Mouse (Mus musculus) testis, adult 2 months (tissue): Measurements from ENCODE around the gene Haus5. TPM values are rescaled to one million over a fixed set of nuclear protein-coding genes. Genes with fewer than 3 reads are reported as not detected.

Experiments
- H3K27ac ChIP-seq: fragments of 200-500 bp; 2 replicates; pipeline ENCODE4 v1.5.1; 2012; ENCODE audit warnings: low read depth, low read length; ENCODE audit not compliant: control insufficient read depth, insufficient read depth
- H3K27me3 ChIP-seq: fragments of 200-500 bp; 2 replicates; pipeline ENCODE4 v1.6.1; 2012; ENCODE audit warnings: mild to moderate bottlenecking, low read length, moderate library complexity; ENCODE audit not compliant: control insufficient read depth, insufficient read depth
- H3K36me3 ChIP-seq: fragments of 200-500 bp; 2 replicates; pipeline ENCODE4 v1.6.1; 2012; ENCODE audit warnings: mild to moderate bottlenecking, low read length; ENCODE audit not compliant: control insufficient read depth, insufficient read depth
- H3K4me1 ChIP-seq: fragments of 200-500 bp; 2 replicates; pipeline ENCODE4 v1.6.1; 2012; ENCODE audit warnings: low read length; ENCODE audit not compliant: control insufficient read depth, insufficient read depth
- H3K4me3 ChIP-seq: fragments of 200-500 bp; 2 replicates; pipeline ENCODE4 v1.5.1; 2012; ENCODE audit warnings: low read depth, mild to moderate bottlenecking, low read length, moderate library complexity, mixed read lengths; ENCODE audit not compliant: control insufficient read depth
- CTCF ChIP-seq: fragments of 200-500 bp; IDR thresholded peaks from 2 replicates; pipeline ENCODE4 v1.5.1; 2012; ENCODE audit warnings: low read depth, mild to moderate bottlenecking, inconsistent platforms, low read length, moderate library complexity; ENCODE audit not compliant: control insufficient read depth, insufficient read depth, insufficient replicate concordance
- POLR2A ChIP-seq: fragments of 200-500 bp; IDR thresholded peaks from 2 replicates; pipeline ENCODE4 v1.6.1; 2012; ENCODE audit warnings: low read depth, mild to moderate bottlenecking, inconsistent platforms, low read length, moderate library complexity; ENCODE audit not compliant: control insufficient read depth
- polyA plus RNA-seq: library from polyadenylated mRNA; depleted of rRNA; stranded (reverse); fragments of >200 nt; gene quantifications from 2 replicates; pipeline ENCODE4 v1.2.3, GENCODE M21; 2012; rRNA removed

The Haus5 gene
- polyA plus RNA-seq, 1 experiment = 21.1 TPM

DNA sequence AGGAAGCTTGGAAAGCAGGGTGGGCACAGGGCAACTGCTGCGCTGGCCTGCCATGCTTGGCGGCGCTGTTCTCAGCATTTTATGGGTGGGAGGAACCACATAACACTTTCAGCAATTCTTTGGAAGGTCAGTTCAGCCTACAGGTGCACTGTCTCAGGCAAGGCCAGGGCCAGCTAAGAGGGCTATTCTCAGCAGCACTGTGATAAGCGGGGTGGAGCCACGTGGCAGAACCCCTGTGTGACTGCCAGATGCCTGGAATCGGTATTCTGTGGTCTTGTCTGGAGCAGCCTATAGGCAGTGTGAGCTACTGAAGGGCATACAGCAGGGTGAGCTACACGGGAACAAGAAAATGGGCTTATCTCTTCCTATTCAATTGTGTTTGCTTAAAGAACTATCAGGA is 54.8 kb downstream of the Haus5 start:
- no peaks in the 10 kb centered on the region for H3K36me3 ChIP-seq
- H3K27ac ChIP-seq = no peak overlapping the region
- no peak for TF ChIP-seq CTCF
- no peak for TF ChIP-seq POLR2A
- no peak overlapping the region for H3K4me3 ChIP-seq
- no peaks in the 10 kb centered on the region for H3K27me3 ChIP-seq
- H3K4me1 ChIP-seq = peaks cover 3% of the 10 kb centered on the region; the same call in 1 of the 2 replicates

DNA sequence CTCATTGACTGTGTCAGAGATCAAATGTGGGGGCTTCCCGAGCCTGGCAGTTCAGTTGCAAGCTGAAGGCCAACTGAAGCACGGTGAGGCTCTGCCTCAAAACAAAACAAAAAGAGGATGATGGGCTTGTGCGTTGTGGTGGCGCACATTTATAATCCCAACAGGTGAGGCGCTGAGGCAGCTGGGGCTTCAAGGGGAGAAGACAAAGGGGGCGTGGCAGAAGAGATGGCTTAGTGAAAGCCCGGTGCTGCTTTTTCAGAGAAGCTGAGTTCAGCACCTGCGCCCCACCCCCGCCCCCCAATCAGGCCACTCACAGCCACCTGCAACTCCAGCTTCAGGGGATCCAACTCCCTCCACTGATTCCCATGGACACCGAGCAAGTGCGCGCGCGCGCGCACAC is 56.3 kb downstream of the Haus5 start:
- Histone ChIP-seq H3K27ac (no peak overlapping the region), H3K4me1 (peaks cover 3% of the 10 kb centered on the region; the same call in 1 of the 2 replicates), H3K27me3 (no peaks in the 10 kb centered on the region), H3K36me3 (no peaks in the 10 kb centered on the region), H3K4me3 (no peak overlapping the region)
- TF ChIP-seq CTCF (no peak), POLR2A (no peak)

DNA sequence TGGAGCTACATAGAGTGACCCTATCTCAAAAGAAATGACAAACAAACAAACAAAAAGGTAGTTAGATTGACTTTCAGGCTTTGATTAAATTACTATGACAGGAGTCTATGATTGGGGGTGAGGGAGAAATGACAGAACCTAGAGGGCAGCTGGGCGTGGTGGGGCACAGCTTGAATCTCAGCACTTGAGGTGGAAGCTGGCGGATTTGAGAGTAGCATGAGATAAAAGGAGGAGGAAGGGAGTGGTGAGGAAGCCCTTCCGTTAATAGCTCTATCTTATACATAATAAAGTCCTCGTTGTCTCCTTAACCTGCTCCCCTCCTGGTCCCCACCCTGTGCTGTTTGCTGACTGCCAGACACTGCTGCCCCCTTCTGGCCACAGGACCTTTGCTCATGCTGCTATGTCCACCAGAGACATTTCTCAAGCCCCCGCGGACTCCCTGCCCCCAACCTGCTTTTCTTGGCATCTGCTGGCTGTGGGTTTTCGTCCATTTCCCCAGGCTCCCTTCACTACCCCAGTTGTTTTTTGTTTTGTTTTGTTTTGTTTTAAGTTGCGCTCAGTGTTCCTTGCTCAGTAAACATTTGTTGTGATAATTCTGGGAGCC is 57.0 kb downstream of the Haus5 start:
- H3K27me3 ChIP-seq = no peaks in the 10 kb centered on the region
- H3K27ac ChIP-seq = no peak overlapping the region
- no peak overlapping the region for H3K4me3 ChIP-seq
- peaks cover 3% of the 10 kb centered on the region; the same call in 1 of the 2 replicates for H3K4me1 ChIP-seq
- peak; percentile 51; the same call in 1 of the 2 replicates for TF ChIP-seq CTCF
- no peak for TF ChIP-seq POLR2A
- H3K36me3 ChIP-seq = no peaks in the 10 kb centered on the region

DNA sequence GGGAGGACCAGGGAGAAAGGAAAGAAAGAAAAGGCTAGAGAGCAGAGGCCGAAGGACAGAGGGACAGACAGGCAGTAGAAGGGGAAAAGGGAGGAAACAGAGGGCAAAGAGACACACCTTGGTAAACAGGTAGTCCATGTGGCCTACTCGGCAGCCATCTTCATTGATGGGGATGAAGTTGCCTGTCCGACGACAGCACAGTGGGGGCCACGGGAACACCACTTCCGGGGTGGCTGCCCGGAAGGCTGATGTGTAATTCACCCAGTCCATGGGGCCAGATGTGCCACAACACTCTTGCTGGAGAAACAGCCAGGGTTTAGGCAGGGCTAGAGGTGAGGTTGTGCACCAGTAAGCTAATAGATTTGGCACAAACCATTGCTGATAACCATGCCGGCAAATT is 59.9 kb downstream of the Haus5 start:
- no peak for TF ChIP-seq POLR2A
- TF ChIP-seq CTCF = no peak
- Histone ChIP-seq H3K4me1 (peaks cover 8% of the 10 kb centered on the region), H3K27me3 (no peaks in the 10 kb centered on the region), H3K4me3 (no peak overlapping the region), H3K27ac (no peak overlapping the region), H3K36me3 (no peaks in the 10 kb centered on the region)

DNA sequence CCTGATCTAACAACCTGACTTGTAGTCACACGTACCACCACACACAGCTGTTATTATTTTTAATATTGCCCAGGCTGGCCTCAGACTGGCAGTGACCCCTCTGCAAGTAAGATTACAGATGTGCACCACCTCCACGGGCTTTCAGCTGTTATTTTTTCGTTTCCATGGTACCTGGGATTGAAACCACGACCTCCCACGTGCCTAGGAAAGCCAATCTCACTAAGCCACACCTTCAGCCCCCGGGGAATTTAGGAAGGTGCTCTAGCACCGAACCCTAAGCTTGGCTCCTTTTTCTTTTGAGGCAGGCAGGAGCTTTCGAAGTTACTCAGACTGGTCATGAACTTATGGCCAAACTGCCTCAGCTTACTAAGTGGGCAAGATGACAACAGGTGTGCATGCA is 60.4 kb downstream of the Haus5 start:
- H3K27ac ChIP-seq = no peak overlapping the region

More for the DNA sequence above, 60.4 kb downstream of the Haus5 start:
- Histone ChIP-seq H3K4me3 (no peak overlapping the region), H3K36me3 (no peaks in the 10 kb centered on the region), H3K27me3 (no peaks in the 10 kb centered on the region), H3K4me1 (peaks cover 14% of the 10 kb centered on the region)
- no peak for TF ChIP-seq POLR2A
- TF ChIP-seq CTCF = no peak

Other genes with a start within 250 kb of the Haus5 start
- 0.93 TPM in 1 of 2 replicates, not detected in the other for gene Hcst, start 245.1 kb downstream of the Haus5 start, polyA plus RNA-seq
- gene Nfkbid, start 243.3 kb downstream of the Haus5 start, polyA plus RNA-seq = 0.36 and 0.52 TPM in 2 replicates
- gene Aplp1, start 219.5 kb downstream of the Haus5 start, polyA plus RNA-seq = 15.1 and 15.6 TPM in 2 replicates
- gene Kirrel2, start 207.3 kb downstream of the Haus5 start, polyA plus RNA-seq = 0.31 TPM in 1 of 2 replicates, not detected in the other
- 0.07 and 0.12 TPM in 2 replicates for gene Nphs1, start 206.7 kb downstream of the Haus5 start, polyA plus RNA-seq
- 0.10 TPM in 1 of 2 replicates, not detected in the other for gene Prodh2, start 171.4 kb downstream of the Haus5 start, polyA plus RNA-seq
- gene Arhgap33, start 129.9 kb downstream of the Haus5 start, polyA plus RNA-seq = 136 TPM in 2 replicates
- gene Hspb6, start 112.8 kb downstream of the Haus5 start, polyA plus RNA-seq = 74.3 and 82.9 TPM in 2 replicates
- gene Proser3, start 112.7 kb downstream of the Haus5 start, polyA plus RNA-seq = 33.9 and 37.5 TPM in 2 replicates
- 39.9 and 47.0 TPM in 2 replicates for gene Lin37, start 105.2 kb downstream of the Haus5 start, polyA plus RNA-seq
- gene U2af1l4, start 101.7 kb downstream of the Haus5 start, polyA plus RNA-seq = 51.9 and 52.2 TPM in 2 replicates
- gene Gm49396, start 101.7 kb downstream of the Haus5 start, polyA plus RNA-seq = 0.58 and 0.80 TPM in 2 replicates
- 147 and 167 TPM in 2 replicates for gene Psenen, start 101.4 kb downstream of the Haus5 start, polyA plus RNA-seq
- gene Igflr1, start 99.6 kb downstream of the Haus5 start, polyA plus RNA-seq = 0.80 and 1.0 TPM in 2 replicates
- gene Kmt2b, start 76.3 kb downstream of the Haus5 start, polyA plus RNA-seq = 56.1 and 61.0 TPM in 2 replicates
- 180 and 203 TPM in 2 replicates for gene Zbtb32, start 66.1 kb downstream of the Haus5 start, polyA plus RNA-seq
- gene Upk1a, start 52.1 kb downstream of the Haus5 start, polyA plus RNA-seq = 6.5 TPM in 2 replicates
- gene Cox6b1, start 38.8 kb downstream of the Haus5 start, polyA plus RNA-seq = 51.8 and 74.9 TPM in 2 replicates
- gene Etv2, start 29.1 kb downstream of the Haus5 start, polyA plus RNA-seq = 7.9 and 8.4 TPM in 2 replicates
- gene Rbm42, start 14.7 kb downstream of the Haus5 start, polyA plus RNA-seq = 27.1 and 33.0 TPM in 2 replicates
- gene Pmis2, start 6.6 kb upstream of the Haus5 start, polyA plus RNA-seq = 142 and 177 TPM in 2 replicates
- 88.8 and 103 TPM in 2 replicates for gene 2200002J24Rik, start 33.9 kb upstream of the Haus5 start, polyA plus RNA-seq
- gene Atp4a, start 47.2 kb upstream of the Haus5 start, polyA plus RNA-seq = 2.7 TPM in 2 replicates
- gene Tmem147, start 64.5 kb upstream of the Haus5 start, polyA plus RNA-seq = 161 and 171 TPM in 2 replicates
- gene Gapdhs, start 78.7 kb upstream of the Haus5 start, polyA plus RNA-seq = 4,298 and 4,420 TPM in 2 replicates
- 4.6 and 4.7 TPM in 2 replicates for gene Sbsn, start 86.5 kb upstream of the Haus5 start, polyA plus RNA-seq
- 7.1 and 9.2 TPM in 2 replicates for gene Dmkn, start 98.8 kb upstream of the Haus5 start, polyA plus RNA-seq
- gene Krtdap, start 122.9 kb upstream of the Haus5 start, polyA plus RNA-seq = 0.41 TPM in 1 of 2 replicates, not detected in the other
- gene Ffar2, start 158.8 kb upstream of the Haus5 start, polyA plus RNA-seq = 0.09 and 0.14 TPM in 2 replicates
- gene Ffar3, start 191.2 kb upstream of the Haus5 start, polyA plus RNA-seq = not detected in 2 replicates
- gene Ffar1, start 196.6 kb upstream of the Haus5 start, polyA plus RNA-seq = 0.55 and 0.62 TPM in 2 replicates
- 0.08 and 0.41 TPM in 2 replicates for gene Cd22, start 215.3 kb upstream of the Haus5 start, polyA plus RNA-seq
- gene Mag, start 249.9 kb upstream of the Haus5 start, polyA plus RNA-seq = 18.2 and 21.3 TPM in 2 replicates